Mouse (Mus musculus) hematopoietic stem cell, adult 5-6 weeks (primary cell): ENCODE data around the gene Irf1. TPM values are rescaled to one million over a fixed set of nuclear protein-coding genes. Genes with fewer than 3 reads are reported as not detected.
A peak's percentile ranks its signal among the peaks of the same experiment; 100 is the strongest.

ENCODE experiments used
- ATAC-seq, 2 experiments: fragments of 125-278 bp in 1 of 2; replicated peaks in 1 of 2; 2 replicates each; pipeline ENCODE4 v1.8.0; 2016 to 2017; ENCODE audit warnings: inconsistent platforms in 2 of 2, mild to moderate bottlenecking in 2 of 2, moderate number of reproducible peaks in 2 of 2, low read depth in 1 of 2, moderate TSS enrichment in 1 of 2; ENCODE audit not compliant: low FRiP score in 2 of 2, poor library complexity in 2 of 2, severe bottlenecking in 2 of 2, insufficient read depth in 1 of 2, low TSS enrichment in 1 of 2
- total RNA-seq: library from RNA; stranded (forward); fragments of 172-1452, 232-1000 nt; gene quantifications from 2 replicates; pipeline ENCODE4 v1.2.3, GENCODE M21; 2017

The Irf1 gene
- total RNA-seq, 1 experiment from 2014 or later = 128 TPM

- no peak for ATAC-seq
Observed at GRCm38 (mm10) chr11:53795813-53796212, 26.0 kb downstream of the Irf1 start.

- ATAC-seq = no peak
Observed at GRCm38 (mm10) chr11:53796409-53797151, 26.8 kb downstream of the Irf1 start.

- no peak for ATAC-seq
Observed at GRCm38 (mm10) chr11:53797386-53797920, 27.6 kb downstream of the Irf1 start.

GRCm38 (mm10) chr11:53798041-53798711, 28.4 kb downstream of the Irf1 start:
- no peak for ATAC-seq

- no peak for ATAC-seq
Observed at GRCm38 (mm10) chr11:53800036-53800435, 30.2 kb downstream of the Irf1 start.

GRCm38 (mm10) chr11:53800975-53801374, 31.2 kb downstream of the Irf1 start:
- ATAC-seq = no peak

GRCm38 (mm10) chr11:53803093-53803492, 33.3 kb downstream of the Irf1 start:
- ATAC-seq = peak; percentile 68 to 77

- no peak for ATAC-seq
Observed at GRCm38 (mm10) chr11:53803494-53803893, 33.7 kb downstream of the Irf1 start.

- ATAC-seq = no peak
Observed at GRCm38 (mm10) chr11:53804569-53805344, 34.9 kb downstream of the Irf1 start.

- peak; percentile 43 to 60; a peak in 1 of 4 replicates for ATAC-seq
Observed at GRCm38 (mm10) chr11:53805786-53806185, 36.0 kb downstream of the Irf1 start.

- ATAC-seq = no peak
Observed at GRCm38 (mm10) chr11:53809354-53809753, 39.5 kb downstream of the Irf1 start.

GRCm38 (mm10) chr11:53810156-53810555, 40.3 kb downstream of the Irf1 start:
- ATAC-seq = no peak

GRCm38 (mm10) chr11:53810749-53811148, 40.9 kb downstream of the Irf1 start:
- ATAC-seq = no peak

GRCm38 (mm10) chr11:53811312-53811711, 41.5 kb downstream of the Irf1 start:
- ATAC-seq = no peak

- no peak for ATAC-seq
Observed at GRCm38 (mm10) chr11:53813001-53813868, 43.4 kb downstream of the Irf1 start.

GRCm38 (mm10) chr11:53814810-53815209, 45.0 kb downstream of the Irf1 start:
- ATAC-seq = no peak

GRCm38 (mm10) chr11:53816841-53817375, 47.1 kb downstream of the Irf1 start:
- ATAC-seq = no peak
